Mouse (Mus musculus): ENCODE results near the gene Irf1. TPM values are rescaled to one million over a fixed set of nuclear protein-coding genes. Genes with fewer than 3 reads are reported as not detected.
A peak's percentile ranks its signal among the peaks of the same experiment; 100 is the strongest.

Irf1 gene
- polyA plus RNA-seq (2015; fragmentation: Nextera tagmentation; extraction: Ambion mirVana) = 14.6 and 16.4 TPM in 2 replicates

DNA sequence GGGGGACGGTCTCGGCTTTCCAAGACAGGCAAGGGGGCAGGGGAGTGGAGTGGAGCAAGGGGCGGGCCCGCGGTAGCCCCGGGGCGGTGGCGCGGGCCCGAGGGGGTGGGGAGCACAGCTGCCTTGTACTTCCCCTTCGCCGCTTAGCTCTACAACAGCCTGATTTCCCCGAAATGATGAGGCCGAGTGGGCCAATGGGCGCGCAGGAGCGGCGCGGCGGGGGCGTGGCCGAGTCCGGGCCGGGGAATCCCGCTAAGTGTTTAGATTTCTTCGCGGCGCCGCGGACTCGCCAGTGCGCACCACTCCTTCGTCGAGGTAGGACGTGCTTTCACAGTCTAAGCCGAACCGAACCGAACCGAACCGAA lies at the start of gene Irf1:
Irf1 (plus strand) TSS at position 255 of the 365 bp plus-strand sequence.
- Histone ChIP-seq H3K9me3 (no peaks in the 10 kb centered on the region), H3K9ac (peak within 1 kb of the TSS; percentile 63), H3K4me3 (peak within 1 kb of the TSS; percentile 79), H3K4me1 (peaks cover 27% of the 10 kb centered on the region), H3K27ac (peak within 1 kb of the TSS; percentile 82), H3K4me2 (peak within 1 kb of the TSS; percentile 85), H3K36me3 (peaks cover 13% of the 10 kb centered on the region; the same call in 1 of the 2 replicates), H3K27me3 (no peaks in the 10 kb centered on the region)
- WGBS = under 1% methylated on average over 40 of the region's 40 CpGs
- ATAC-seq (ENCODE audit: insufficient number of reproducible peaks, low FRiP score, low TSS enrichment, low read depth) = peak; percentile 88

DNA sequence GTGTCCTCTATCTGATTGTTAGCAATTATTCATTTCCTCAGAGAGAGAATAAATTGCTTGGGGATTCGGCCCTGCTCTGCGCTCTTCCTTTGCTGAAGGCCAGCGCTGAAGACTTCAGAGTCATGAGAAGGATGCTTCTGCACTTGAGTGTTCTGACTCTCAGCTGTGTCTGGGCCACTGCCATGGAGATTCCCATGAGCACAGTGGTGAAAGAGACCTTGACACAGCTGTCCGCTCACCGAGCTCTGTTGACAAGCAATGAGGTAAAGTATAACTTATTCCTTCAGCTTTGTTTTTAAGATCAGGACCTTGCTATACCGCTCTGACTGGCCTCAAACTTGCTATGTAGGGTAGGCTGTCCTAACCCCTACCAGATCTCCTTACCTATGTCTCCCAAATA lies 49.1 kb upstream of the Irf1 start, which contains the start of gene Il5:
Il5 (plus strand) TSS at position 80 of the 400 bp plus-strand sequence.
- Histone ChIP-seq H3K4me2 (no peak within 1 kb of the TSS), H3K4me3 (no peak within 1 kb of the TSS), H3K9ac (no peak within 1 kb of the TSS), H3K9me3 (no peaks in the 10 kb centered on the region), H3K27ac (no peak within 1 kb of the TSS), H3K36me3 (no peaks in the 10 kb centered on the region), H3K4me1 (no peaks in the 10 kb centered on the region), H3K27me3 (no peaks in the 10 kb centered on the region)
- WGBS = 78% methylated on average over 6 of the region's 6 CpGs
- no peak for ATAC-seq (ENCODE audit: insufficient number of reproducible peaks, low FRiP score, low TSS enrichment, low read depth)

DNA sequence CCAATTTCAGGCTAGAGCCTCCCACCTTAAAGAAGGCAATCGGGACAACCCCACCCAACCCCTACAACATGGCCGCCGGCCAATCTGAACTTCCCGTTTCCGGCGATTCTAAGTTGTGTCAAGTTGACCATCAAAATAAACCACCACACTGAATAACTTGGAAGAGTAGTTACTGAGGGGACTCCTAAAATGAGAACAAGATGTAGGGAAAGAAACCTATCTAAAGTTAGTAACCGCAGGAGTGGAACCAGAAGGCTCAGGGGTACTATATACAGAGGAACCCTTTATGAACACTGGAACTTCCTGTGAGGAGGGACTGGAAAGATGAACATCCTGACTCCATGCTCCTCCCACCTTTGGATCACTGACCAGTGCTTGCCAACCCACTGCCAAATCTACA lies 38.4 kb upstream of the Irf1 start:
- H3K27me3 ChIP-seq = no peaks in the 10 kb centered on the region
- H3K36me3 ChIP-seq = no peaks in the 10 kb centered on the region
- 91% methylated on average over 7 of the region's 7 CpGs for WGBS
- no peak overlapping the region for H3K27ac ChIP-seq
- no peak overlapping the region for H3K4me3 ChIP-seq
- H3K4me2 ChIP-seq = no peak overlapping the region
- peaks cover 4% of the 10 kb centered on the region; the same call in 1 of the 2 replicates for H3K4me1 ChIP-seq
- no peak for ATAC-seq (ENCODE audit: insufficient number of reproducible peaks, low FRiP score, low TSS enrichment, low read depth)
- H3K9ac ChIP-seq = no peak overlapping the region
- H3K9me3 ChIP-seq = no peaks in the 10 kb centered on the region

DNA sequence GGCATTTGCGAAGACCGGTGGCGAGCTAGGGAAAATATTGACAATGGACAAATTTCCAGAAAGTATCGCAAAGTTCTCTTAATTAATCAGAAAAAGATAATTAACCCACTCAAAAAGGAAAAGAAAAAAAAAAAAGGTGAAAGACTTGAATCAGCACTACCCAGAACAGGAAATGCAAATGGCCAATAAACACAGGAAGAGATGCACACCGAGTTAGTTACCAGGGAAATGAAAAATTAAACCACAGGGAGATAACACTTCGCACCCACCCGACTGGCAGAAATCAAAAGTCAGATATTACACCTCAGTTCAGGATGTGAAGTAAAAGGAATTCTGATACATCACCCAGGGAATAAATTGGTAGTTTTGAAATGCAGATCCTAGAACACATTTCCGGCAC lies 37.6 kb upstream of the Irf1 start:
- H3K27ac ChIP-seq = no peak overlapping the region
- WGBS = 86% methylated on average over 8 of the region's 8 CpGs
- H3K9me3 ChIP-seq = no peaks in the 10 kb centered on the region
- no peak overlapping the region for H3K4me3 ChIP-seq
- no peak for ATAC-seq (ENCODE audit: insufficient number of reproducible peaks, low FRiP score, low TSS enrichment, low read depth)
- H3K27me3 ChIP-seq = no peaks in the 10 kb centered on the region
- H3K4me1 ChIP-seq = peaks cover 4% of the 10 kb centered on the region; the same call in 1 of the 2 replicates
- no peak overlapping the region for H3K9ac ChIP-seq
- no peaks in the 10 kb centered on the region for H3K36me3 ChIP-seq
- H3K4me2 ChIP-seq = no peak overlapping the region

DNA sequence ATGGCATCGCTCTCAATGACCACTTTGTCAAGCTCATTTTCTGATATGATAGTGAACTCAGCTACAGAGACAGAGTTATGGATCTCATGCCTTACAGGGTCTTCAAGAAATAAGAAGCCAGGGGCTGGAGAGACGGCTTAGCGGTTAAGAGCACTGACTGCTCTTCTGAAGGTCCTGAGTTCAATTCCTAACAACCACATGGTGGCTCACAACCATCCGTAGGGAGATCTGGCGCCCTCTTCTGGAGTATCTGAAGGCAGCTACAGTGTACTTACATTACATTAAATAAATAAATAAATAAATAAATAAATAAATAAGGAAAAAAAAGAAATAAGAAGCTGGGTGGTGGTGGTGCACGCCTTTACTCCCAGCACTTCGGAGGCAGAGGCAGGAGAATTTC lies 36.0 kb upstream of the Irf1 start:
- Histone ChIP-seq H3K4me3 (no peak overlapping the region), H3K27me3 (no peaks in the 10 kb centered on the region), H3K4me2 (no peak overlapping the region), H3K36me3 (no peaks in the 10 kb centered on the region), H3K9me3 (no peaks in the 10 kb centered on the region), H3K27ac (no peak overlapping the region), H3K4me1 (peaks cover 4% of the 10 kb centered on the region; the same call in 1 of the 2 replicates), H3K9ac (no peak overlapping the region)
- WGBS = 89% methylated on average over 7 of the region's 7 CpGs
- ATAC-seq (ENCODE audit: insufficient number of reproducible peaks, low FRiP score, low TSS enrichment, low read depth) = no peak

DNA sequence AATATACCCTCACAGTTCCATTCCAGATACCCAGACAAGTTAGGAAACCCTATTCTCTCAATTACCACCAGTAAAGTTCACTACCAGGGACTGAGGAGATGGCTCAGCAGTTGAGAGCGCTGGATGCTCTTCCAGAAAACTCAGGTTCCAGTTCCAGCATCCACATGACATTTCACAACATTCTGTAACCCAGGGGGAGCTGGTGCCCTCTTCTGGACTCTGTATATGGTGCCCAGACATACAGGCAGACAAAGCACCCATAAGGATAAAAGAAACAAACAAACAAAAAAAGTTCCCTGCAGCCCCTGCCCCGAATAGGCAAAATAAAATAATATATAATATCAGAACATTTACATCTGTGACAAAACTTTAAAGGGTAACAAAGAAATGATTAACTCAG lies 35.4 kb upstream of the Irf1 start:
- Histone ChIP-seq H3K36me3 (no peaks in the 10 kb centered on the region), H3K4me3 (no peak overlapping the region), H3K9me3 (no peaks in the 10 kb centered on the region), H3K27me3 (no peaks in the 10 kb centered on the region), H3K4me2 (no peak overlapping the region), H3K27ac (no peak overlapping the region), H3K4me1 (peaks cover 4% of the 10 kb centered on the region; the same call in 1 of the 2 replicates), H3K9ac (no peak overlapping the region)
- 85% methylated on average over 2 of the region's 2 CpGs for WGBS
- no peak for ATAC-seq (ENCODE audit: insufficient number of reproducible peaks, low FRiP score, low TSS enrichment, low read depth)

DNA sequence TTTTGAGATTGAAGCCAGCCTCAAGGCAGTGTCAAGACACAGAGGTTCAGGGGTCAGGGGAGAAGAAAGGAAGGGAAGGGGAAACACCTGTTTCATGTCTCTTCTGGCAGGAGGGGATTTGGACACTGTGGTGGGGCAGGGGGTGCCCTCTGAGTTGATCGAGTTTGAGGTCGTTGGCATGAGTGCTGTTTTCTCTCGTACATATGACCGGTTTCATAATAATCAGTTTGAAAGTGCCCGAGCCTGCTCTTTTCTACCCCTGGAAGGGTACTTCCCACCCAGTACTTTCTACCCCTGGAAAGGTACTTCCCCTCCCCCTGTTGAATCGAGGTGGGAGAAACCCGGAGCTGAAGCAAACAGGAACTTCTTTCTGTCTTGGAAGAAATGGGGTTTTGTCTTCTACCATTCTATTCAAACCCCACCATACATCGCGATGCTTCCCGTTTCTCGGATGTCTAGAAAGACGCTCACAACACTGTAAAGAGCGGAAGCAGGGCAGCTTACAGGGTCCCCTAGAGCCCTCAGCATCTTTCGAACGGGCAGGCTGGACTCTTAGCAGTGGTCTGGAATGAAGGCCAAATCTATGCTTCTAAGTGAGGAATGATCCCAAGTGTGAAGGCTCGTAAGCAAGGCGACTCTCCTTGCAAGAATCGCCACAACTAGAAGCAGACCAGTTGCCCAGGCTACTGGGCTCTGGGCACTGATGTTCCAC lies 34.7 kb upstream of the Irf1 start:
- H3K4me2 ChIP-seq = no peak overlapping the region
- no peak overlapping the region for H3K27ac ChIP-seq
- no peak overlapping the region for H3K9ac ChIP-seq
- H3K27me3 ChIP-seq = no peaks in the 10 kb centered on the region
- peaks cover 4% of the 10 kb centered on the region; the same call in 1 of the 2 replicates for H3K4me1 ChIP-seq
- H3K4me3 ChIP-seq = no peak overlapping the region
- 67% methylated on average over 18 of the region's 18 CpGs for WGBS
- H3K36me3 ChIP-seq = no peaks in the 10 kb centered on the region
- ATAC-seq (ENCODE audit: insufficient number of reproducible peaks, low FRiP score, low TSS enrichment, low read depth) = no peak
- H3K9me3 ChIP-seq = no peaks in the 10 kb centered on the region

DNA sequence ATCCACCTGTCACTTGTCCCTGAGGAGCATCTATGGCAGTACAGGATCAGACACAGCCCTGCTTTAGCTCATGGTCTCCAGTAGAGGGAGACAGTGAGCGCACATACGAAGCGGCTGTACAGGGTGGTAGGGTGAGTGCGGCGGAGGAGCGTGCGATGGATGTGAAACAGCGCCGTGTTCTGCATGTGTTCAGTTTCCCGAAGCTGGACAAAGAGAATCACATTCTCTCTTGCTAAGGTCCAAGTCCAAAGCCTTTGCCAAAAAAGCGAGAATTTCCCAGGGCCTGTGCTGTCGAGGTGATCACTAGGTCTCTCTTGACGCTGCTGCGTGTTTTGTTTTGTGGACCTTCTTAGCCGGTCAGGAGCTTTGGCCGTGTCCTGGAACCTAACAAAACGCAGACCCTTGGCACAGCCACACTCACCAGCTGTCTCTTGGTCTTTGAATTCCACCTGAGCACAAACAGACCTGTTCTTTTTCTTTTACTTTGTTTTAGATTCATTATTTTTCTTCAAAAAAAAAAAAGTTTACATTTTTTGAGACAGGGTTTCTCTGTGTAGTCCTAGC lies 34.0 kb upstream of the Irf1 start:
- H3K27me3 ChIP-seq = no peaks in the 10 kb centered on the region
- no peaks in the 10 kb centered on the region for H3K36me3 ChIP-seq
- H3K9me3 ChIP-seq = no peaks in the 10 kb centered on the region
- no peak overlapping the region for H3K27ac ChIP-seq
- H3K9ac ChIP-seq = no peak overlapping the region
- peak overlapping the region; percentile 39 for H3K4me2 ChIP-seq
- 22% methylated on average over 17 of the region's 17 CpGs for WGBS
- ATAC-seq (ENCODE audit: insufficient number of reproducible peaks, low FRiP score, low TSS enrichment, low read depth) = peak; percentile 61; the same call in 1 of the 2 replicates
- H3K4me3 ChIP-seq = peak overlapping the region; percentile 21
- H3K4me1 ChIP-seq = peaks cover 4% of the 10 kb centered on the region; the same call in 1 of the 2 replicates

DNA sequence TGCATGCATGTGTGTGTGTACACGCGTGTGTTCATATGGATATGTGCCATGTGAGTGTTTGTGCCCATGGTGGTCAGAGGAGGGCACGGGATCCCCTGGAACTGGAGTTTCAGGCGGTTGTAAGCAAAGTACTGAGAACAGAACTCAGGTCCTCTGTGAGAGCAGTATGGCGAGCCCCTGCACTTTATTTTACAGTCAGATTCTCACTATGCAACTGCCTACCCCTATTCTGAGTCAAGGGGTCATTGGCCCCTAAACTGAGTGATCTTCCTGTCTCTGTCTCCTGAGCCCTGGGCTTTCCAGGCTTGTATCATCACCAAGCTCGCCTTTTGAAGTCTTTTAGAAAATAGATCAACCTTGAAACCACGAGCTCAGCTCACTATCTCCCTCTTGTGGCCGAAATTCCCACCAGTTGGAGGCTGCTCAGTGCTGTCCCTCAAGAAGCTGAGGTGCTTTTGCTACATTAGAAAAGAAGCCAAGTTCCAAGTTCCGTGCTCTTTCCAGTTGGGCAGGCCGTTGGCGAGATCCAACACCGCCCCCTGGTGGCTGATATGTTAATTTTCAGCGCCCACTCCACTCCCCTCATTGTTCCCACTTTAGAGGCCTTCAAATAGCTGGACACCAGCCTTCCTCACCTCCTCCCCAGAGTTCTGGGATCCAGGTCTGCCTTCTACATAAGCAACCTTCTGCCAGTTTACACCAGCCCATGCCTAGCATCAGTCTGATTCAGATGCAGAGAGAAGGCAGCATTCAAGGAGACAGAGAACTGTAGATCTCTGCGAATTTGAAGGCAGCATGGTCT lies 32.8 kb upstream of the Irf1 start:
- Histone ChIP-seq H3K27ac (no peak overlapping the region), H3K4me1 (peaks cover 4% of the 10 kb centered on the region; the same call in 1 of the 2 replicates), H3K9ac (no peak overlapping the region), H3K36me3 (no peaks in the 10 kb centered on the region), H3K27me3 (no peaks in the 10 kb centered on the region), H3K4me2 (no peak overlapping the region), H3K4me3 (no peak overlapping the region), H3K9me3 (no peaks in the 10 kb centered on the region)
- 52% methylated on average over 14 of the region's 14 CpGs for WGBS
- ATAC-seq (ENCODE audit: insufficient number of reproducible peaks, low FRiP score, low TSS enrichment, low read depth) = no peak

DNA sequence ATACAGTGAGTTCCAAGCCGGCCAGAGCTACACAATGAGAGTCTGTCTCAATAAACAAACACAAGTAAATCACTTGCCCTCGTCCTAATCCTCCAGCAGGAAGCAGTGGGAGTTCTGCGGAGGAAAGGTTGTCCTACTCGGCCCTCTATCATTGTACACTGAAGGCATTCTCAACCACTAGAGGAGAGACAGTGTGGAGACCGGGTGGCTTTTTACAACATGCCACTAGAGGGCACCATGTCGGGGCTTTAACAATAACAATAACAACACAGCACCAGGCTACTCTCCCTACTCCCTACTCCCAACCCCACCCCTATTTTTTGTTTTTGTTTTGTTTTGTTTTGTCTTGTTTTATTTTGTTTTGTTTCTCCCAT lies 32.3 kb upstream of the Irf1 start:
- peaks cover 4% of the 10 kb centered on the region; the same call in 1 of the 2 replicates for H3K4me1 ChIP-seq
- no peaks in the 10 kb centered on the region for H3K36me3 ChIP-seq
- no peak overlapping the region for H3K9ac ChIP-seq
- H3K4me3 ChIP-seq = no peak overlapping the region
- no peak overlapping the region for H3K4me2 ChIP-seq
- no peaks in the 10 kb centered on the region for H3K9me3 ChIP-seq
- H3K27me3 ChIP-seq = no peaks in the 10 kb centered on the region
- ATAC-seq (ENCODE audit: insufficient number of reproducible peaks, low FRiP score, low TSS enrichment, low read depth) = no peak
- 44% methylated on average over 6 of the region's 6 CpGs for WGBS
- no peak overlapping the region for H3K27ac ChIP-seq

DNA sequence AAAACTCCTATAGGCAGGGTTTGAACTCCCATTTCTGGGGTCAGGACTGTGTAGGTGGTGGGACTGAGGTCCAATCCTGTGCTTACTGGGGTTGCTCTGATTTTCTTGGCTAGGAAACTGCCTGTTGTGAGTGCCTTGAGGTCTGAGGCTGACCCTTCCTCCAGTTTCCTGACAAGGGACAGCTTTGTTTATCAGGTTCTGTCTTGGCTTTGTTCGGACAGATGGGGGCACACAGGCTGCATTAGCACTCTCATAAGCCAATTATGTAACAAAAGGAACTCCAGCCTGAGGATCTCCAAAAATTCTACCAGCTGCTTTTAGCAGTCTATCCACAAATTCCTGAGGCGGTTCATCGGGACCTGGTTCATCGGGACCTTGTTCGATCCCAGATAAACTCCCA lies 27.5 kb upstream of the Irf1 start:
- Histone ChIP-seq H3K9me3 (no peaks in the 10 kb centered on the region), H3K4me1 (no peaks in the 10 kb centered on the region), H3K36me3 (no peaks in the 10 kb centered on the region), H3K27ac (no peak overlapping the region), H3K4me3 (no peak overlapping the region), H3K27me3 (no peaks in the 10 kb centered on the region), H3K9ac (no peak overlapping the region), H3K4me2 (no peak overlapping the region)
- no peak for ATAC-seq (ENCODE audit: insufficient number of reproducible peaks, low FRiP score, low TSS enrichment, low read depth)
- WGBS = 45% methylated on average over 5 of the region's 5 CpGs

DNA sequence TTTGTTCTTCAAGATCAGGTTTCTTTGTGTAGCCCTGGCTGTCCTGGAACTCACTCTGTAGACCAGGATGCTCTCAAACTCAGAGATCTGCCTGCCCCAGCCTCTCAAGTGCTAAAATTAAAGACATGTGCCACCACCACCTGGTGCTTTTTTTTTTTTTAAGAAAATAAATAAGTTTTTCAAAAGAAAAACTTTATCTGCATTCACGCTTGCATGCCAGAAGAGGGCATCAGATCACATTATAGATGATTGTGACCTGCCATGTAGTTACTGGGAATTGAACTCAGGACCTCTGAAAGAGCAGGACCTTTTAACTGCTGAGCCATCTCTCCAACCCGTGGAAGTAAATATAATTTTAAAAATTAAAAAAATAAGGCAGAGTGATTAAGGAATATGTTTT lies 24.6 kb upstream of the Irf1 start:
- ATAC-seq (ENCODE audit: insufficient number of reproducible peaks, low FRiP score, low TSS enrichment, low read depth) = no peak
- Histone ChIP-seq H3K9ac (no peak overlapping the region), H3K36me3 (no peaks in the 10 kb centered on the region), H3K27me3 (no peaks in the 10 kb centered on the region), H3K27ac (no peak overlapping the region), H3K4me2 (no peak overlapping the region), H3K9me3 (no peaks in the 10 kb centered on the region), H3K4me3 (no peak overlapping the region), H3K4me1 (no peaks in the 10 kb centered on the region)
- WGBS = 86% methylated on average over 2 of the region's 2 CpGs
